Comparison of ENCODE assay signal across 16 mouse cellular contexts in the genomic region with DNA sequence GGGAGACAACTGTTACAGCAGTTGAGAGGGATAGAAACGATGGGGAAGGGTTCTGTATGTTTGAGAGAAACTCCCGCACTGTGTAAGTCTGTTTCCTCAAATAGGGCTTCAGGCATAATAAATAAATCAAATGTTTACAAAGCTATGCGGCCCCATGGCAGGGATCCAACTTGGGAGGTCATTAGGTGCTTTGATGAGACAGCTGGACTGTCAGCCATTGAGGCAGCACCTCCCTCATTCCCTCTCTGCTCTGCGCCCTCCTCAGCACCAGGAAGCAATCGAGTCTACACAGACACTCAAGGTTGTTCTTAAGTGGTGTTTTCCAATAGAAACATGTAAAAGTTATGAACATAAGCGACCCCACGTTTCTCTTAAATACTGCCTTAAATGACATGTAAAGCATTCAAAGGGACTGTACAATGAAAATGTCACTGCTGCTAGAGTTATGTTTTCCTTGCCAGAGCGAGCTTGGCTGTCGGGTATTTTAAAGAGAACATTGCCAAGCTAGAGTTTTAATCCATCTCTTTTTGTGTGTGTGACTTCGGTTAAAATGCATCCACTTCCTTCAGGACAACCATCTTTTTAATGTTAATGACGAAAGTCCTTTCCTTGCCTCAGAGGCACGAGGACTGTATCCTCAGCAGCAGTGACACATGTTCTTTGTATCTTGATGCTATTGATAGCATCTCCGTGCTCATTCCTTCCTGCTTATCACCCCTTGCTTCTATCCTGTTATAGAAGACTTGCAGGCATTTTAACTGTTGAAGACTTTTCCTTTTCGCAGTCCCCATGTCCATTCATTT.
DNase-seq lines count a peak whose midpoint lies in the region; ATAC-seq and TF ChIP-seq lines count a peak whose summit lies in the region.
"Had no signal": no experiment of that assay in that cellular context is flagged by ENCODE, and none has a peak within 500 bp of the region (broad histone marks: within the 10 kb centered on the region; RNA-seq: fewer than 3 reads in every experiment).

No protein-coding gene starts in this region.

- peak; percentile 8 for DNase-seq in adrenal gland, postnatal 10 days
- no peak for DNase-seq in adrenal gland, adult 2 months
- peak; percentile 58 for DNase-seq in kidney, postnatal 0 days (ENCODE audit: low spot score)
- DNase-seq in kidney, adult 2 months, result no peak
- DNase-seq in midbrain, embryonic 14.5 days, result no peak
- DNase-seq in kidney, postnatal 14 days, result peak; percentile 20
- DNase-seq in ovary, postnatal 36 days (ENCODE audit: low spot score), result no peak
- DNase-seq: embryo, embryonic 11 days; heart, postnatal 10 days; thymus, postnatal 25 days had no signal

- no peak overlapping the region for H3K9ac ChIP-seq in kidney, postnatal 0 days (ENCODE audit: low read depth, low read length)
- no peak overlapping the region for H3K9ac ChIP-seq in midbrain, embryonic 14.5 days (replicated peaks; ENCODE audit: low read length)
- H3K9ac ChIP-seq in midbrain, embryonic 16.5 days (ENCODE audit: low read depth, low read length), result no peak overlapping the region
- H3K9ac ChIP-seq: forebrain, embryonic 12.5 days; limb, embryonic 13.5 days; midbrain, embryonic 12.5 days had no signal

- H3K9me3 ChIP-seq in kidney, postnatal 0 days (replicated peaks; ENCODE audit: low read length), result no peaks in the 10 kb centered on the region
- no peaks in the 10 kb centered on the region for H3K9me3 ChIP-seq in midbrain, embryonic 14.5 days (ENCODE audit: control insufficient read depth, low read length)
- H3K9me3 ChIP-seq in midbrain, embryonic 16.5 days (replicated peaks; ENCODE audit: control insufficient read depth, low read length, poor library complexity, severe bottlenecking), result no peaks in the 10 kb centered on the region
- H3K9me3 ChIP-seq: forebrain, embryonic 12.5 days; limb, embryonic 13.5 days; midbrain, embryonic 12.5 days had no signal

- no peak overlapping the region for H3K27ac ChIP-seq in kidney, postnatal 0 days
- no peak overlapping the region for H3K27ac ChIP-seq in kidney, adult 2 months (ENCODE audit: insufficient read depth, low read depth, low read length)
- H3K27ac ChIP-seq in midbrain, embryonic 14.5 days (replicated peaks; ENCODE audit: low read depth, low read length), result no peak overlapping the region
- H3K27ac ChIP-seq in midbrain, embryonic 16.5 days (ENCODE audit: low read length), result no peak overlapping the region
- H3K27ac ChIP-seq: forebrain, embryonic 12.5 days; layer of hippocampus, adult 2 months; limb, embryonic 13.5 days; midbrain, embryonic 12.5 days had no signal

- H3K27me3 ChIP-seq in kidney, postnatal 0 days (ENCODE audit: insufficient read depth, low read length), result no peaks in the 10 kb centered on the region
- H3K27me3 ChIP-seq in kidney, adult 2 months (replicated peaks; ENCODE audit: control insufficient read depth, insufficient read depth, low read length), result no peaks in the 10 kb centered on the region
- no peaks in the 10 kb centered on the region for H3K27me3 ChIP-seq in midbrain, embryonic 14.5 days (ENCODE audit: control insufficient read depth, insufficient read depth, low read length)
- no peaks in the 10 kb centered on the region for H3K27me3 ChIP-seq in midbrain, embryonic 16.5 days (ENCODE audit: control insufficient read depth, insufficient read depth, low read depth, low read length)
- H3K27me3 ChIP-seq: forebrain, embryonic 12.5 days; limb, embryonic 13.5 days; midbrain, embryonic 12.5 days had no signal

- H3K4me2 ChIP-seq in kidney, postnatal 0 days (ENCODE audit: low read length), result no peak overlapping the region; the same call in 1 of the 2 replicates
- no peak overlapping the region for H3K4me2 ChIP-seq in midbrain, embryonic 14.5 days (ENCODE audit: low read length)
- no peak overlapping the region for H3K4me2 ChIP-seq in midbrain, embryonic 16.5 days (ENCODE audit: low read length)
- H3K4me2 ChIP-seq: forebrain, embryonic 12.5 days; limb, embryonic 13.5 days; midbrain, embryonic 12.5 days had no signal

- no peaks in the 10 kb centered on the region for H3K4me1 ChIP-seq in kidney, postnatal 0 days (replicated peaks; ENCODE audit: insufficient read depth, low read length)
- H3K4me1 ChIP-seq in kidney, adult 2 months (ENCODE audit: control insufficient read depth, insufficient read depth, low read length), result no peaks in the 10 kb centered on the region
- H3K4me1 ChIP-seq in midbrain, embryonic 14.5 days (ENCODE audit: control insufficient read depth, insufficient read depth, low read length), result peaks cover 7% of the 10 kb centered on the region; the same call in 1 of the 2 replicates
- 0 out of 2 replicates have a peak, but pooled peaks cover 2% of the 10 kb centered on the region for H3K4me1 ChIP-seq in midbrain, embryonic 16.5 days (ENCODE audit: control insufficient read depth, insufficient read depth, low read length)
- H3K4me1 ChIP-seq: limb, embryonic 13.5 days; midbrain, embryonic 12.5 days had no signal

- no peak for ATAC-seq in kidney, postnatal 0 days (replicated peaks; ENCODE audit: low FRiP score, low read depth)
- peak; percentile 24; the same call in 1 of the 2 replicates for ATAC-seq in midbrain, embryonic 14.5 days (ENCODE audit: low FRiP score, low TSS enrichment)
- ATAC-seq in midbrain, embryonic 16.5 days, result no peak
- ATAC-seq: hindbrain, embryonic 16.5 days had no signal

- no peak for TF ChIP-seq POLR2A in kidney, adult 2 months (IDR thresholded peaks at IDR 0.05; ENCODE audit: low read depth, low read length)

- H3K4me3 ChIP-seq in kidney, postnatal 0 days (replicated peaks; ENCODE audit: low read depth, low read length), result no peak overlapping the region
- no peak overlapping the region for H3K4me3 ChIP-seq in kidney, adult 2 months (ENCODE audit: insufficient read depth, low read depth, low read length)
- H3K4me3 ChIP-seq in midbrain, embryonic 14.5 days (replicated peaks; ENCODE audit: low read depth, low read length), result no peak overlapping the region
- H3K4me3 ChIP-seq in midbrain, embryonic 16.5 days (ENCODE audit: low read depth, low read length), result no peak overlapping the region
- H3K4me3 ChIP-seq: forebrain, embryonic 12.5 days; layer of hippocampus, adult 2 months; limb, embryonic 13.5 days; midbrain, embryonic 12.5 days had no signal

- no peaks in the 10 kb centered on the region for H3K36me3 ChIP-seq in kidney, postnatal 0 days (ENCODE audit: insufficient read depth, low read length)
- no peaks in the 10 kb centered on the region for H3K36me3 ChIP-seq in kidney, adult 2 months (ENCODE audit: control insufficient read depth, insufficient read depth, low read length)
- H3K36me3 ChIP-seq in midbrain, embryonic 14.5 days (ENCODE audit: control insufficient read depth, insufficient read depth, low read length), result no peaks in the 10 kb centered on the region
- no peaks in the 10 kb centered on the region for H3K36me3 ChIP-seq in midbrain, embryonic 16.5 days (ENCODE audit: control insufficient read depth, insufficient read depth, low read length)
- H3K36me3 ChIP-seq: forebrain, embryonic 12.5 days; limb, embryonic 13.5 days; midbrain, embryonic 12.5 days had no signal

- WGBS in kidney, postnatal 0 days, result 42% methylated on average over 14 of the region's 14 CpGs
- 49% methylated on average over 14 of the region's 14 CpGs for WGBS in kidney, adult 2 months
- 64% methylated on average over 14 of the region's 14 CpGs for WGBS in midbrain, embryonic 14.5 days
- 67% methylated on average over 14 of the region's 14 CpGs for whole genome bisulfite sequencing in midbrain, embryonic 16.5 days

- TF ChIP-seq CTCF in kidney, postnatal 0 days (IDR thresholded peaks at IDR 0.05; ENCODE audit: low read depth), result no peak
- TF ChIP-seq CTCF in kidney, adult 2 months (conservative IDR thresholded peaks at IDR 0.05; ENCODE audit: insufficient read depth, insufficient read length, low read depth, low read length), result no peak

Comparison
In these comparisons a context has a peak if more than half of its experiments do, and no peak if none do; other contexts are left out.
1. DNase-seq: peak in adrenal gland, postnatal 10 days (single experiment), kidney, postnatal 0 days (single experiment) and kidney, postnatal 14 days (single experiment); none in adrenal gland, adult 2 months (single experiment), kidney, adult 2 months (single experiment), midbrain, embryonic 14.5 days (single experiment) and ovary, postnatal 36 days (single experiment).